Mouse (Mus musculus) MEL (cell line): ENCODE results near the gene 1110017D15Rik. TPM values are rescaled to one million over a fixed set of nuclear protein-coding genes. Genes with fewer than 3 reads are reported as not detected.

Source experiments
- DNase-seq: peaks from one replicate; pipeline ENCODE4 v3.0.0; 2011; ENCODE audit warnings: low read depth, low spot score
- H3K27ac ChIP-seq: 2 replicates; pipeline ENCODE4 v1.5.1; 2012; ENCODE audit warnings: low read depth, mild to moderate bottlenecking, control low read depth, low read length, moderate library complexity; ENCODE audit not compliant: control insufficient read depth
- H3K27me3 ChIP-seq, 2 experiments: fragments of 150-350 bp in 1 of 2; sonication (generic) in 1 of 2; 2 replicates each; pipeline ENCODE4 v1.6.1; 2012; ENCODE audit warnings: low read length in 2 of 2, mild to moderate bottlenecking in 2 of 2, improper control_type of control experiment in 1 of 2, moderate library complexity in 1 of 2; ENCODE audit not compliant: insufficient read depth in 2 of 2, control insufficient read depth in 1 of 2
- H3K36me3 ChIP-seq, 2 experiments: 2 replicates each; pipeline ENCODE4 v1.6.1; 2012 to 2014; ENCODE audit warnings: low read length in 2 of 2, improper control_type of control experiment in 1 of 2, inconsistent platforms in 1 of 2, mild to moderate bottlenecking in 1 of 2; ENCODE audit not compliant: insufficient read depth in 2 of 2, control insufficient read depth in 1 of 2
- H3K4me1 ChIP-seq, 2 experiments: fragments of 150-350 bp in 1 of 2; sonication (generic) in 1 of 2; 2 replicates each; pipeline ENCODE4 v1.6.1; 2012; ENCODE audit warnings: low read length in 2 of 2, improper control_type of control experiment in 1 of 2, mild to moderate bottlenecking in 1 of 2; ENCODE audit not compliant: insufficient read depth in 2 of 2, control insufficient read depth in 1 of 2
- H3K4me3 ChIP-seq, 2 experiments: fragments of 150-350 bp in 1 of 2; sonication (generic) in 1 of 2; 2 replicates each; pipeline ENCODE4 v1.5.1; 2012; ENCODE audit warnings: low read depth in 2 of 2, low read length in 2 of 2, mild to moderate bottlenecking in 2 of 2, moderate library complexity in 2 of 2, control low read depth in 1 of 2, improper control_type of control experiment in 1 of 2; ENCODE audit not compliant: control insufficient read depth in 1 of 2, insufficient read depth in 1 of 2
- H3K79me2 ChIP-seq: 2 replicates; pipeline ENCODE4 v1.6.1; 2012; ENCODE audit warnings: mild to moderate bottlenecking, low read length, moderate library complexity; ENCODE audit not compliant: control insufficient read depth, poor library complexity, insufficient read depth
- H3K9ac ChIP-seq: 2 replicates; pipeline ENCODE4 v1.6.1; 2012; ENCODE audit warnings: low read depth, mild to moderate bottlenecking, control low read depth, low read length, moderate library complexity; ENCODE audit not compliant: control insufficient read depth, poor library complexity, severe bottlenecking
- H3K9me3 ChIP-seq: fragments of 150-350 bp; sonication (generic); replicated peaks from 2 replicates; pipeline ENCODE4 v1.6.1; 2012; ENCODE audit warnings: mild to moderate bottlenecking, low read length, improper control_type of control experiment, moderate library complexity; ENCODE audit not compliant: insufficient read depth
- CHD1 ChIP-seq: IDR thresholded peaks from 2 replicates; pipeline ENCODE4 v1.6.1; 2012; ENCODE audit warnings: low read depth, mild to moderate bottlenecking, inconsistent platforms, low read length, improper control_type of control experiment
- ELF1 ChIP-seq: IDR thresholded peaks from 2 replicates; pipeline ENCODE4 v1.6.1; 2014; ENCODE audit warnings: low read depth, mild to moderate bottlenecking, inconsistent platforms, low read length, improper control_type of control experiment, moderate library complexity
- GABPA ChIP-seq: IDR thresholded peaks from 2 replicates; pipeline ENCODE4 v1.6.1; 2012; ENCODE audit warnings: low read depth, mild to moderate bottlenecking, inconsistent platforms, low read length, improper control_type of control experiment, moderate library complexity
- GATA1 ChIP-seq: IDR thresholded peaks from 2 replicates; pipeline ENCODE4 v1.6.1; 2011; ENCODE audit warnings: low read depth, low read length, improper control_type of control experiment
- HCFC1 ChIP-seq: IDR thresholded peaks from 2 replicates; pipeline ENCODE4 v1.6.1; 2012; ENCODE audit warnings: low read depth, mild to moderate bottlenecking, inconsistent platforms, low read length, improper control_type of control experiment, moderate library complexity
- JUND ChIP-seq: IDR thresholded peaks from 2 replicates; pipeline ENCODE4 v1.6.1; 2011; ENCODE audit warnings: low read depth, mild to moderate bottlenecking, improper control_type of control experiment, low read length
- KAT2A ChIP-seq: conservative IDR thresholded peaks from 2 replicates; pipeline ENCODE4 v1.6.1; 2012; ENCODE audit warnings: low read depth, low read length, improper control_type of control experiment, inconsistent platforms
- MAX ChIP-seq: IDR thresholded peaks from 2 replicates; pipeline ENCODE4 v1.6.1; 2011; ENCODE audit warnings: low read length, improper control_type of control experiment
- MEF2A ChIP-seq: IDR thresholded peaks from 2 replicates; pipeline ENCODE4 v1.6.1; 2014; ENCODE audit warnings: low read depth, mild to moderate bottlenecking, inconsistent platforms, low read length, improper control_type of control experiment; ENCODE audit not compliant: poor library complexity, insufficient replicate concordance, severe bottlenecking; ENCODE audit errors: extremely low read depth
- POLR2AphosphoS2 ChIP-seq: IDR thresholded peaks from 2 replicates; pipeline ENCODE4 v1.6.1; 2011; ENCODE audit warnings: low read length, improper control_type of control experiment
- SMC3 ChIP-seq: IDR thresholded peaks from 2 replicates; pipeline ENCODE4 v1.6.1; 2011; ENCODE audit warnings: low read depth, low read length, improper control_type of control experiment
- TAL1 ChIP-seq: IDR thresholded peaks from 2 replicates; pipeline ENCODE4 v1.6.1; 2012; ENCODE audit warnings: mild to moderate bottlenecking, inconsistent platforms, low read length, moderate library complexity, mixed read lengths
- TBP ChIP-seq: IDR thresholded peaks from 2 replicates; pipeline ENCODE4 v1.8.0; 2011; ENCODE audit warnings: low read depth, low read length, improper control_type of control experiment
- TCF12 ChIP-seq: IDR thresholded peaks from 2 replicates; pipeline ENCODE4 v1.6.1; 2014; ENCODE audit warnings: low read depth, mild to moderate bottlenecking, inconsistent platforms, low read length, improper control_type of control experiment, moderate library complexity
- USF1 ChIP-seq: IDR thresholded peaks from 2 replicates; pipeline ENCODE4 v1.6.1; 2014; ENCODE audit warnings: low read depth, mild to moderate bottlenecking, inconsistent platforms, low read length, improper control_type of control experiment, moderate library complexity
- USF2 ChIP-seq, 2 experiments: IDR thresholded peaks; 2 replicates each; pipeline ENCODE4 v1.6.1; 2011 to 2012; ENCODE audit warnings: improper control_type of control experiment in 2 of 2, low read length in 2 of 2, borderline replicate concordance in 1 of 2, inconsistent platforms in 1 of 2, low read depth in 1 of 2, mild to moderate bottlenecking in 1 of 2; ENCODE audit not compliant: insufficient read depth in 1 of 2
- ZC3H11A ChIP-seq: IDR thresholded peaks from 2 replicates; pipeline ENCODE4 v1.6.1; 2012; ENCODE audit warnings: low read depth, mild to moderate bottlenecking, inconsistent platforms, low read length, improper control_type of control experiment
- ZKSCAN1 ChIP-seq: IDR thresholded peaks from 2 replicates; pipeline ENCODE4 v1.6.1; 2012; ENCODE audit warnings: low read depth, mild to moderate bottlenecking, inconsistent platforms, low read length, improper control_type of control experiment, moderate library complexity
- ZMIZ1 ChIP-seq: IDR thresholded peaks from 2 replicates; pipeline ENCODE4 v1.6.1; 2012; ENCODE audit warnings: low read depth, mild to moderate bottlenecking, inconsistent platforms, low read length, improper control_type of control experiment, moderate library complexity
- polyA plus RNA-seq, 2 experiments: library from polyadenylated mRNA; stranded (reverse) in 1 of 2; unstranded in 1 of 2; fragments of >175 nt in 1 of 2; fragments of >200 nt in 1 of 2; gene quantifications; 2 replicates each; pipeline versions ENCODE4 v1.2.1 to v1.2.4; 2012; ENCODE audit warnings: low replicate concordance in 2 of 2, low read depth in 1 of 2; ENCODE audit not compliant: insufficient read length in 2 of 2, insufficient read depth in 1 of 2, missing spikeins in 1 of 2
- total RNA-seq: library from RNA; depleted of rRNA; stranded (reverse); fragments of 300-350 nt; gene quantifications from 2 replicates; pipeline ENCODE4 v1.2.3, GENCODE M21; 2012; rRNA removed

Gene 1110017D15Rik
- total and polyA plus RNA-seq, 3 experiments: 0.21 TPM; not detected in 2

DNA sequence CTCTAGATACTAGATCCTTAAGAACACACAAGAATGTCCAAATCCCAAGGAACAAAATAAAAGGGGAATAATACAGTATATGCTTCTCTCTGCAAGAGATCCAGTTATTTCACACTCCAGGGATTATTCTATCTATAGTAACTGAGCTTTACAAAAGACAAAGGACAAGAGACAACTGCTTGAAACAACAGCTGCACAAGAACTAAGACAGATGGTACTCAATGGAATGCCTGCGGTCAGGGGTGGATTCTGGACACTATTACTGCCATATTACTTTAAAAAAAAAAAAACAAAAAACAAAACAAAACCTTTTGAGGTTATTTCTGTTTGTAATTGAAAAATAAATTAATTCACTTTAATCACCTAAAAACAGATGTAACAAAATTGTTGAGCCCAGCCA is 56.4 kb downstream of the 1110017D15Rik start:
- Histone ChIP-seq H3K36me3 (peaks cover 5 to 7% of the 10 kb centered on the region in 2 experiments), H3K9me3 (no peaks in the 10 kb centered on the region), H3K4me3 (no peak overlapping the region), H3K79me2 (peaks cover 26% of the 10 kb centered on the region), H3K9ac (no peak overlapping the region), H3K27ac (no peak overlapping the region), H3K4me1 (peaks cover 6 to 7% of the 10 kb centered on the region in 2 experiments; a peak in 2 of 4 replicates), H3K27me3 (no peaks in the 10 kb centered on the region)
- TF ChIP-seq TBP (no peak), ZMIZ1 (no peak), HCFC1 (no peak), JUND (no peak), POLR2AphosphoS2 (no peak), USF2 (IDR thresholded peaks at IDR 0.05; ENCODE audit: borderline replicate concordance in 1 of 2, insufficient read depth in 1 of 2, low read depth in 1 of 2, low read length in 2 of 2) (no peak), USF1 (no peak), GATA1 (no peak), MEF2A (no peak), MAX (no peak), TAL1 (no peak), KAT2A (no peak), CHD1 (no peak), SMC3 (no peak), ZKSCAN1 (no peak), TCF12 (no peak), ELF1 (no peak), ZC3H11A (no peak), GABPA (no peak)
- DNase-seq: no peak

Other genes with a start within 250 kb of the 1110017D15Rik start
- gene Ubap2, start 242.2 kb downstream of the 1110017D15Rik start, total RNA-seq: 22.5 and 22.7 TPM in 2 replicates
- gene Ubap2, start 242.2 kb downstream of the 1110017D15Rik start, polyA plus RNA-seq: 100 to 1,000 TPM; 127 to 170 TPM
- gene Dcaf12, start 202.4 kb downstream of the 1110017D15Rik start, total RNA-seq: 24.3 and 25.9 TPM in 2 replicates
- gene Dcaf12, start 202.4 kb downstream of the 1110017D15Rik start, polyA plus RNA-seq: 10 to 100 TPM in 1 of 2 experiments, not detected in 1; 49.2 TPM
- gene Ubap1, start 168.3 kb downstream of the 1110017D15Rik start, total RNA-seq: 9.1 and 12.8 TPM in 2 replicates
- 10 to 100 TPM in 1 of 2 experiments, not detected in 1; 15.7 TPM for gene Ubap1, start 168.3 kb downstream of the 1110017D15Rik start, polyA plus RNA-seq
- 11.6 and 11.7 TPM in 2 replicates for gene Kif24, start 52.4 kb downstream of the 1110017D15Rik start, total RNA-seq
- 10 to 100 TPM in 1 of 2 experiments, not detected in 1; 13.2 TPM for gene Kif24, start 52.4 kb downstream of the 1110017D15Rik start, polyA plus RNA-seq
- gene Nudt2, start 52.2 kb downstream of the 1110017D15Rik start, total RNA-seq: 19.2 and 20.9 TPM in 2 replicates
- gene Nudt2, start 52.2 kb downstream of the 1110017D15Rik start, polyA plus RNA-seq: 10 to 100 TPM in 1 of 2 experiments, not detected in 1; 25.3 TPM
- gene AI464131, start 14.3 kb downstream of the 1110017D15Rik start, total RNA-seq: 1.2 and 1.5 TPM in 2 replicates
- 1 to 10 TPM in 1 of 2 experiments, not detected in 1; 2.2 TPM for gene AI464131, start 14.3 kb downstream of the 1110017D15Rik start, polyA plus RNA-seq
- gene Fam219a, start 52.2 kb upstream of the 1110017D15Rik start, total RNA-seq: 0.85 and 1.5 TPM in 2 replicates
- 1 to 10 TPM in 1 of 2 experiments, not detected in 1; 3.8 TPM for gene Fam219a, start 52.2 kb upstream of the 1110017D15Rik start, polyA plus RNA-seq
- not detected in 2 replicates for gene Dnaic1, start 52.4 kb upstream of the 1110017D15Rik start, total RNA-seq
- not detected for gene Dnaic1, start 52.4 kb upstream of the 1110017D15Rik start, polyA plus RNA-seq
- 0.19 TPM in 1 of 2 replicates, not detected in the other for gene Enho, start 123.0 kb upstream of the 1110017D15Rik start, total RNA-seq
- under 1 TPM in 1 of 2 experiments, not detected in 1; 0.40 TPM for gene Enho, start 123.0 kb upstream of the 1110017D15Rik start, polyA plus RNA-seq
- gene Cntfr, start 179.8 kb upstream of the 1110017D15Rik start, total RNA-seq: not detected in 2 replicates
- gene Cntfr, start 179.8 kb upstream of the 1110017D15Rik start, polyA plus RNA-seq: not detected
- 42.9 and 66.7 TPM in 2 replicates for gene Il11ra1, start 182.7 kb upstream of the 1110017D15Rik start, total RNA-seq
- 10 to 100 TPM in 1 of 2 experiments, not detected in 1; 44.4 TPM for gene Il11ra1, start 182.7 kb upstream of the 1110017D15Rik start, polyA plus RNA-seq
- gene Rpp25l, start 196.2 kb upstream of the 1110017D15Rik start, total RNA-seq: 50.4 and 63.5 TPM in 2 replicates
- 10 to 100 TPM in 1 of 2 experiments, not detected in 1; 52.0 TPM for gene Rpp25l, start 196.2 kb upstream of the 1110017D15Rik start, polyA plus RNA-seq
- gene Dctn3, start 205.8 kb upstream of the 1110017D15Rik start, total RNA-seq: 51.8 and 57.7 TPM in 2 replicates
- 10 to 100 TPM in 1 of 2 experiments, not detected in 1; 64.6 TPM for gene Dctn3, start 205.8 kb upstream of the 1110017D15Rik start, polyA plus RNA-seq
- gene Arid3c, start 213.8 kb upstream of the 1110017D15Rik start, total RNA-seq: not detected in 2 replicates
- under 1 TPM in 1 of 2 experiments, not detected in 1; 0.13 TPM for gene Arid3c, start 213.8 kb upstream of the 1110017D15Rik start, polyA plus RNA-seq
- 22.7 and 26.5 TPM in 2 replicates for gene Galt, start 237.9 kb upstream of the 1110017D15Rik start, total RNA-seq
- 10 to 100 TPM in 1 of 2 experiments, not detected in 1; 31.9 TPM for gene Galt, start 237.9 kb upstream of the 1110017D15Rik start, polyA plus RNA-seq
- gene Sigmar1, start 238.8 kb upstream of the 1110017D15Rik start, total RNA-seq: 59.4 and 80.1 TPM in 2 replicates
- gene Sigmar1, start 238.8 kb upstream of the 1110017D15Rik start, polyA plus RNA-seq: 100 to 1,000 TPM; 112 to 190 TPM